Mouse (Mus musculus) layer of hippocampus, adult 9-10 months (tissue): ENCODE data around the gene Ccdc185.

Source experiments
- DNase-seq: peaks from one replicate; pipeline ENCODE4 v3.0.0; 2022; ENCODE audit warnings: low spot score

The Ccdc185 gene

DNA sequence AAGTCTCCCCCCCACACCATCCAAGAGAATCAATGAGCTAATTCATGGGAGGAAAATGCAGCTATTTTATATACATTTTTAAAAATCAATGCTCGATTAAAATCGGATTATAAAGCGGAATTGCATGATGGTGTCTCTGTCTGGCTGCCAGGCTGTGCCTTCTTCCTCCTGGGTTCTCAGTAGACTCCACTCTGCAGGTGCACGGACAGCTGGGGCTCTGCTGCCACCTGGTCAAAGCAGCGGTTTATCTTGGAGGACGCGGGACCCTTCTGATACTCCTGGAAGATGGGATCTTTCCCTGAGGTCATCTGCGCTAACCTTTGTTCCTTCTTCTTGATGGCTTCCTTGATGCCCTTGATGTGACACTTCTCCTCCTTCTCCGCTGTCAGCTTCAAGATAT, 1.9 kb downstream of the Ccdc185 start:
- no peak for DNase-seq

DNA sequence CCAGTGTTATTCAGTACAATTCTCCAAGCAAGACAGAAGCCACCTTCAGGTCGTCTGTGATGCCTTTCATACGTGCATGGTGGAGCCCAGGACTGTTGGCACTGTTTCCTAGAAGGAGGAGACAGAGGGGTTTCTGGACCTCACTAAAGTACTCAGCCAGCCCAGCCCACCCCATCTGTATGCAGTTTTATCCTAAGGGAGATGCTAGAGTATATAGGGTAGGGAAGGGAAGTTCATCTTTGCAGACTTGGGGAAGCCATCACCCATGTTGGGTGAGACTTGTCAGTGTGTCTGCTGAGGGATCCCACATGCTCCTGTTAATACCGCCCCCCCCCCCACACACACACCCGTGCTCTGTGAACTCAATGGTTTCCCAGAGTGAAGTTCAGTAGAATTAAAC, 13.1 kb downstream of the Ccdc185 start:
- no peak for DNase-seq

DNA sequence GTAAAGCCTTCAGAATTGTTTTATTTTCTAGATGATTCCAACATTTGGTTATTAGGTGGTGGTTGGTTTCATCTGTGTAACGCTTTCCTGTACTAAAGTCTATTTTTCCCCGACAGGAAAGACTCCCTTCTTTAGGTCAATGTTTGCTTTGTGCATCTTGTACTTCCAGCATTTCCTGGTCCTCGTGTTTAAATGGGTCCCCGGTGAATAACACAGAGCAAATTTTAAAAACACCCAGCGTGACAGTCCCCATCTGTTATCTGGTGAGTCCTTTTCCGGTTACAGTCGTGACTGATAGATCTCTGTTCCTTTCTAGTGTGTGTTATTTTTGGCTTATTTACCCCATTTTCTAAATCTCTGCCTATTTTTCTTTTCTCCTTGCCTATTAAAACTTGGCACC, 16.3 kb downstream of the Ccdc185 start:
- DNase-seq, result no peak

DNA sequence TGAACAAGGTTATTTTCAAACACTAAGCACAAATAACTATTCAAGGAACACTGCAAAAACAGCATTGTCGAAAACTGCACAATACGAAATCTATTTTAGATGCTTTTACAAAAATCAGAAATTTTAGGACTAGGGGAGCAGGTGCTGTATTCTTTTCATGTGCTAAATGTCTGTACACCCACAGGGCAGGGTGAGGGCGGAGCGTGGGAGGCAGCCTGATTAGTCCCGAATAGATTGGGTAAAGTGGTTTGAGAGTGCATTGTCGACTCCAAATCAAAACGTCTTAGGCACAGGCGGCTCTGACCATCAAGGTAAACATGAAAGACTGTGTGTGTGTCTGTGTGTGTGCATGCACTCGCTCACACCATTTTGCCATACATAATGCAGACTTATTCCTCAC, 20.0 kb downstream of the Ccdc185 start:
- DNase-seq, result no peak

DNA sequence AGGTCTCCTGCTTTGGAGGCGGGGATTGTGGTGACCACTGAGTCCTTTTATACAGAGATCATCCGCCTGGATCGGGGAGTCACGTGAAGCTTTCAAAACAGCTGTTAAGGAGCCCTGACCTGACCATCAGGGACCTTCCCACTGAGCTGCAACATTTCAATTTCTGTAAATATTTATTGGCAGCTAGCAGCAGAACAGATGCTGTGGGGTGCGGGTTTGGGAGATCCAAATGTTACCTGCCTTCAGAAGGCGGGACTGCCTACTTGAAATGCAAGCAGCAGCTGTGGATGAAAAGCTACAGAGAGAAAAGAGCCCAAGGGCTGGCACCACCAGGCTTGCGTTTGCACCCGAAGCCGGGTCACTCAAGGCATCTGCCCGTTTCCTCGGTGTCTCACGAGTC, 21.4 kb downstream of the Ccdc185 start:
- no peak for DNase-seq

DNA sequence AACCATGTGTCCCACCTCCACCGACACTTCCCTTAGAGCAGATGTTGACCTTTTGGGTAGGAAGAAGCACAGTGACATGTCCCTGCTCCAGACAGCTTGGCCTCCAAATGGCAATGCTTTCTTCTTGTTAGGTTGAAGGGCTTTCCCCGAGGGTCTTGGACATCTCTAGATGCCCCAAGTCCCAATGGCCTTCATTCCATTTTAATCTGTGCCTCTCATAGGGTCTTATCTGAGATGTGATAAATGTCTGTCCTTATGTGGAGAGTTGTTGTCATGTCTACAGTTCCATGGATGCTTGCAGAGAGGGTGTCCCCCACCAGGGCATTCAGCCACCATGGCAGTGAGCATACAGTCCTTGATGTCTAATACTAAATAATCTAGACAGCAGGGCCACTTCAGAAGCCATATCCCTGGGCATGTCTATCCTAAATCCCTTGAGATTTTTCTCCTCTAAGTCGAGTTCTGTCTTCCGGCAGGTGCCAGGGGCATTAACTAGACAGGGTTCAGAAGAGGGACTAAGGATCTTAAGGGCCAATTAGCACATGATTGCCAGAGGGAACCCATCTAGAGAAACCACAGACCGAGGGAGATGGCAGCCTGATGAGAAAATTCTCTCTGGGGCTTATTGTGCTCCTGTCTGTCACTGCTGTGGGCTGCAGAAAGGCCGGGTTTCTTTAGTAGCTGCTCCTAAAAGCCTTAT, 34.6 kb downstream of the Ccdc185 start:
- no peak for DNase-seq

DNA sequence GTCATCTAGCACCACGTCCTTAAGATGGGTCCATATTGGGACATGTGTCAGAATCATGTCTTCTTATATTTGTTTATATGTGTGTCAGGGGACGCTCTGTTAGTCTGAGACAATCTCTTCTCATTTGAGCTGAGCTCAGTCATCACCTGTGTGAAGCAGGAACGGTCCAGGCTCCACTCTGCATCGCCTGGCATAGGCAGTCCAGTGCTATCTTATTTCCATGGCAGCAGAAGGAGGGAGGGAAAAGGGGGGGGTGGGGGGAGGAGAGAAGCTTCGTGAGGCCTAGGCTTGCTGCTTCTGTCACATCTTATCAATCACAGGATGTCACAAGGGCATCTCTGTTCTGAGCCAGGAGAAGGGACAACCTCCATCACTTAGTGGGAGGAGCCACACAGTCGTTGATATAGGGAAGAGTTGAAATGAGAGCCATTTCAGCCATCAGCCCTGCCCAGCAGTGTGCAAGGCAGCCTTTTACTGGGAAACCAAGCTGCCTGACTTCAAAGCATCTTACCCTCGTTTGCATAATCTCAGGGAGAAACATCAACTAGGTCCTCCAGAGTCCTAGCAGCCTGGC, 37.5 kb downstream of the Ccdc185 start:
- DNase-seq, result no peak

DNA sequence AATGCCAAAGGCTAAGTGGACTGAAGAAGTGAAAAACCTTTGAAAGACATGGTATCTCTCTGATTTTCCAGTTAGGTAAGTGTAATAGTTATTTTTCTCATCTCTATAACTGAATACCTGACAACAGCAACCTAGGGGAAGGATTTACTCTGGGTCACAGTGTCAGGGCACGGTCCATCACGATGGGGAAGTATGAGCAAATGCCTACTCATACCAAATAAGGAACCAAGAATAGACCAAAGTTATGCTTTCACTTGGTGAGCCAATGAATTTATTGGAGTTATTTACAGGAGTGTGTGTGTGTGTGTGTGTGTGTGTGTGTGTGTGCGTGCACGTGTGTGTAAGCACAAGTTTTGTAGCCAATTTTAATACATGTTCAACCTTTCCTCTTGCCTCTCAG, 41.5 kb downstream of the Ccdc185 start:
- no peak for DNase-seq

DNA sequence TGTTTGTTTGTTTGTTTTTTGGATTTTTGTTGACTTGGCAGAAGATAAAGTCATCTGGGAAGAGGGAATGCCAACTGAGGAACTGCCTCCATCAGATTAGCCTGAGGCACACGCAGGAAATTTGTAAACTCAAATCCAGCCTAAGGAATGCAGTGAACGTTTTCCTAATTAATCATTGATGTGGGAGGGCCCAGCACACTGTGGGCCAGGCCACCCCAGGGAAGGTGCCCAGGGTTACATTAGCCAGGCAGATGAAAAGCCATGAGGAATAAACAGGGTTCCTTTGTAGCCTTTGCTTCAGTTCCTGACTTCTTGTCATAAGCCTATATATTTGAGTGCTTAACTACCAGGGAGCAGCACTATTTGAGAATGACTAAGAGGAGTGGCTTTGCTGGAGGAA, 44.1 kb downstream of the Ccdc185 start:
- DNase-seq, result no peak

DNA sequence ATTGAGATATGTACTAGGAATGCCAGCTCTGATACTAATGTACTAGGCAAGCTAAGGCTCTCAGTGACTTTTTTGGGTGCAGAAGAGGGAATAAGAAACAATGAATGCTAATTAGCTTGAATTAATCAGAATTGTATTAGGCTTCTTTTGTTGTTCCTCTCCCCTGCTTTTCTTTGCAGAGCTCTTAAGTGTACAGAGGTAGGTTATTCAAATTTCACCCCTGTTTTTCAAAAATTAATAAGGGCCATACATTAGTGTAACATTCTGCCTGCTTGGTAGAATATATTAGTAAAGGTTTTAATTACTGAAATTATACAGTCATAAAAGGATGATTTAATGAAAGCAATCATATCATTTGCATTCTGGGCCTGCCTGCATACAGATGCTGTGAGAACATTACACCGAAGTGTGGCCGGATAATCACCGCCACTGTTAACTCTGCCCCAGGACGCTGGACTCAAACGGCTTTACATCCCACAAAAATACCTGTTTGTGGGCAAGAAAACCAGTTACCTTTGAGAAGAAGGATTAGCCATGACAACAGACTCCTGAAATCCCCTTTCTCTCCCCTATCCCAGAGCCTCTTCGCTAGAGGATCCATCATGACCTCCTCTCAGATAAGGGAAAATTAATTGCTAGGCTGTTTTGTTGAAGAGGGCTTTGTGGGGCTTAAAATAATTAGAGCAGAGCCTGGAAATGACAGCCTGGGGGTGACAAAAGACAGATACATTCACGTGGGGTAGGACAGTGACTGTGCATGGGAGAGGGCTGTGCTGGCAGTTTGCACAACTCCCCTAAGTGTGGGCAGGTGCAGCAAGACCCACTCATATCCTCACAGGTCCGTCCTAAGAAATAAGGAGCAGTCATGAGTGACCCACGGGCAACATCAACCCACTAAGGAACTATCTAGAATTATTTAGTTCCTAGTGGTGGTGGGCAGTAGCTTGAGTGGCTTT, 49.3 kb downstream of the Ccdc185 start:
- no peak for DNase-seq
